Mouse (Mus musculus) layer of hippocampus, adult 18-20 months (tissue): ENCODE measurements at regions not wholly inside any gene's neighbourhood (a gene's known extent, or its start where the extent isn't known, plus 50 kb on each side); places are given as distances from the start of the nearest gene placed in this dataset.

Experiments
- DNase-seq, 2 experiments: peaks; one replicate each; pipeline ENCODE4 v3.0.0; 2022; ENCODE audit warnings: low spot score in 2 of 2

DNA sequence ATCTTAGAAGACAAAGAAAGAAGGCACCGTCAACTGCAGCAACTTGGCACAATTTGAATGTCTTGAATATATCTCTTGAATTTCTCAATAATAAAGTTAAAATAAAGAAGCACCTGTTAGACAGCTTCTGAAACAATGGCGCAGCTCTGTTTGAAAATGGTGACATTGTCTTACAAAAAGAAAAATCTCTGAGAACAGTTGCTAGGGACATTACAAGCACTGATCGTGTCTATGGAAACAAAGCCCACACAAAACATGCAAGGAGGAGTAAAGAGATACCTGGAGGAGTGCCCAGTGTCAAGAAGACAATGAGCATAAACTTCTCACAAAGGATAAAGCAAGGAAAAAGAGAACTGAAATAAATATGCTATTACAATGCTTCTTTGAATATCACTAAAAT is 841.2 kb upstream of the Adgrl3 start:
- DNase-seq, result peak in 1 of 2 experiments; percentile 12

DNA sequence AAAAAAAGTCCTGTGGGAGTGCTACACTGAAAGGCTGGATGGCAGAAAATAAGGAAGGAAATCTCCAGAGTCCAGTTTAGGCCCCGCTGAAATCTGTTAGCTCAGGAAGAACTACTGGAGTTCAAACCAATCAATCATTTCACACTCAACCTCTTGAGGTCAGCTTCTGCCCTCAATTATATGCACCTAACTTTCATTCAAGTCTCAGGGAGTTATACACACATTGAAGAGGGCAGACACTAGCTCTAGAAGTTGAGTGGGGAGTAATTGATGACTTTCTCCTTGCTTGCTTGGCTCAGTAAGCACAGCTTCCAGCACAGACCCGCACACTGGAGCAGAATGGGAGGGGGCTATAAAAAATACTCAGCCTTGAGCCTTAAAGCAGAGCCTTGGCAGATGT is 839.7 kb upstream of the Adgrl3 start:
- DNase-seq, result no peak

DNA sequence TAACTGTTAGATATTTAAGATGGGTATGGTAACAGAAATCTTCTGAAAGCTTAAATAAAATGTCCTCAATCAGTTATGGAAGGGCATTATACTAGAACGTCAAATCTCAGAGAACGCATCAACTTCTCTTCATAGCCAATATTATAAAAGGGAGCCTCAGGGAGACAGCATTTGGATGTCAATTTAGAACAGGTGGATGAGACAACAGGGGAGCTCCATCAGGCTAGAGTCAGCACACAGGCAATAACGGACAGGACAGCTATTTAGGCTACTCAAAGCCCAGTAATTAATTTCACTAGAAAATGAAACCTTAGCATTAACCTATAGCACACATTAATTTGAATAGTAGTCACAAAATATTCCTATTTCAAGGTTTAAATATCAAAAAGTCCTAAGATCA is 827.5 kb upstream of the Adgrl3 start:
- DNase-seq, result no peak

DNA sequence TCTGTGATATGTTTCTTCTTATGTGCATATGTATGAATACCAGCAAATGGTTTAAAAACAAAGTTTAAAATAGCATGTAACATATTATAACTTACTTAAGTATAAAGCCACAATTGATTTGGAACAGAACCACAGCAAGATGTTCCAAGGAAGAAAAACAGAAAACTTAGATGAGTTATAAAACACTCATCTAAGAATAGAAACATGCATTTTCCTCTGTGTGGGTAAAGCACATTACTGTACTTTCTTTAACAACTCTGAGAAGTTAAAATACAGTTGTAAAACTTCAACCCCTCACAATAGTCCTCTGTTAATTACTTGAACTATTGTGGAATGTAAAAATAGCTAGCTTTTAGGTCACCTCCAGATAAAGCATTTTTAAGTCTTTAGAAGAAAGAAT is 820.3 kb upstream of the Adgrl3 start:
- no peak for DNase-seq

DNA sequence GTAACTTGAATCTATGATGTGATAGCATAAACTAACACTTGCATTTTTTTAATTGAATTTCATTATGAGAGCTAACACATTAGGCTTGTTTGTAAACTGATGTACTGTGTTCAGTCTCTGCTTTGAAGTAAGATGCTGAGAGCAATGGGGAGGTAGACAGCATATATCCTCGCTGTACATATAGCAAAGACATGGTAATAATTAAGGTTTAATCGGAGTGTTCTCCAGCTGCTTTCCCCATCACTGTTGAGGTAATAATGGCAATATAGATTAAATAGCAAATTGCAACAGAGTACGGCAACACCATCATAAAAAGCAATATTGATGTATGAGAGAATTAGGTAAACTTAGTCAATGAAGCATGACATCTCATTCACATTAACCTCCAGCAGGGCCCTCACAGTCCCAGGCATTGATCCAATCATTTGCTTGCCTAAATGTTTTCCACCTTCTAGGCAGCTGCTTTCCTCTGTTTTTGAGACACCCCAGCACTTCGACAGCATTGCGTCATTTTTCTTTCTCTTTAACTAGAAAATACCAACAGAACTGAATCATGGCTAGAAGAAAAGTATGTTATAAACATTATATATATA is 771.3 kb upstream of the Adgrl3 start:
- DNase-seq, result no peak

DNA sequence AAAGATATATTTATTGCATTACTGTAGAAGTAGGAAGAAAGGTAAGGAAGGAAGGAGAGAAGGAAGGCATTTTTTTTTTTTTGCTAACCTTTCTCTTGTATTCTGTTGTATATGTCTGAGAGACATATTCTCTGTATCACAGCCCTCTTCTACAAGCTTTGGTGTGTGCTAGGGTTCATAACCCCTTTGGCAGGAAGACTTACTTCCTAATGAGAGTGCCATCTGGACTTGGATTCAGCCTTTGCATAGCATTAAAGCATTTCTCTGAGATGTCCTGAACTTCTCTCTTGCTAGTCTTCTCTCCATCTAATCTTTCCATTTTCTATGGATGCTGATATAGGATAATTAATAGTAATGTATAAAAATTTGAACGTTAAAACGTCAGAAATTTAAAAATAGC is 768.0 kb upstream of the Adgrl3 start:
- DNase-seq, result no peak

DNA sequence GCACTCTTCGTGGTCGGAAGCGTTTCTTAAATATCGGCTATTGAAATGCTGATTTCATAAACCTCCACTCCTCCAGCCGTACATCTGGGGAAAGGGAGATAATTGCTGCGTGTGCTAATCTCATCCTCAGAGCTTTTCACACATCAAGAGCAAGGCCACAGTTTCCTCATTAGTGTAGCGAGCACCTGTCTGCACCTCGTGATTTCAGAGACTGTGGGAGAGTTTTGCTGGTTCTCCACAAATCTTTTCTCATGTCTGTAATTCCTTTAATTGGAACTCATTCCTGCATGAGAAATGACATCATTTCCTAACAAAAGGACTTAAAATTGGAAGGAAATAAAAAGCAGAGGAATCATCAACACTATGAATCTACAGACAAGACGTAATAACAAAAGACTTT is 764.9 kb upstream of the Adgrl3 start:
- DNase-seq, result no peak

DNA sequence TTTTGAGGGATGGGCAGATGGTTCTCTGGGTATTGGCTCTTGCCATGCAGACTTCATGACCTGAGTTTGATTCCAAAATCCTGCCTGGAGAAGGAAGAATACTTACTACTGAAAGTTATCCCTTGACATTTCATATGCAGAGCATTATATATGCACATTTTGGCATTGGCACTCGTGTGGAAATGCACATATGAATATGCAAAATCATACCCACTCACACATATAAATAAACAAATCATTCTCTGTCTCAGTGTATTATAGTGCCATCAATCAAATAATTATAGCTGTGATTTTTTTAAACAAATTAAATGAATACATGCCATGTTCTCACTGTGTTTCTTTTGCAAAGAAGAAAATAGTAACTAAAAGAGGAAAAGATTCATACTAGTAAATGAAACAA is 745.3 kb upstream of the Adgrl3 start:
- no peak for DNase-seq

DNA sequence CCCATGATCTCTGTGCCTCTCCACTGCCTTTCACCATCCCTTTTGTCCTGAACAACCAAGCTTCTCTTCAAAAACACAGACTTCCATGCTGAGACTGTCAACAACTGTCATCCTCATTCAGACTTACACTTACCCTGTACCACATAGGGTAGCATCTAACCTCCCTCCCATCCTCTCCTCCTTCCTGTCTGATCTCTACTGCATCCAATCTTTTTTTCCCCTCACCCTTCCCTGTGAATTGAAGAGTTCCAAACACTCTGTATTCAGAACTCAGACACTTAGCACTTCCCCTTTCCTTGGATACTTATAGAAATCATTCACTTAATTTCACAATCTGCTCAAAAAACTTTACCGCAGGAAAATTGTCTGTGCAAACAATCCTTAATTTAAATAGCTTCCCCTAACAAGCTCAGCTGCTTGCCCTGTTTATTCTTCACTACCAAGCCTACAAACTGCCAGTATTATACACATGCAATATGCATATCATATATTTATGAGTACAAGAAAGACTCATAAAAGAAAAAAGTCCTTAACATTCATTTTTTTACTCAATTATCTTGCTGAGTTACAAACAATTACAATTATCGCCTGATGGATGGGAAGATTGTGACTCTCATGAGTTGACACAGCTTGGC is 744.6 kb upstream of the Adgrl3 start:
- DNase-seq, result no peak
